Mouse (Mus musculus): Measurements from ENCODE around the gene Cacna1c.

- TF ChIP-seq CTCF (conservative IDR thresholded peaks at IDR 0.05; ENCODE audit: low read length) (no peak), NANOG (IDR thresholded peaks at IDR 0.05; ENCODE audit: borderline replicate concordance, low read length) (no peak)
Observed at GRCm38 (mm10) chr6:118938386-118939096, 257.7 kb downstream of the Cacna1c start.
